8 mouse cellular contexts compared by ENCODE assay signal in genomic region chr10:128892246-128892645, GRCm38 (mm10). TPM values are rescaled to one million over a fixed set of nuclear protein-coding genes. Genes with fewer than 3 reads are reported as not detected.
DNase-seq lines count a peak whose midpoint lies in the region; ATAC-seq lines count a peak whose summit lies in the region.

No protein-coding gene starts in this region.

- H3K9ac ChIP-seq in kidney, embryonic 16.5 days (replicated peaks; ENCODE audit: low read length) = peak overlapping the region; percentile 87
- peak overlapping the region; percentile 70 for H3K9ac ChIP-seq in neural tube, embryonic 12.5 days

- 2% methylated on average over 9 of the region's 9 CpGs for WGBS in kidney, embryonic 16.5 days
- WGBS in embryonic facial prominence, embryonic 10.5 days = 1% methylated on average over 9 of the region's 9 CpGs
- 2% methylated on average over 9 of the region's 9 CpGs for WGBS in neural tube, embryonic 12.5 days

- DNase-seq in kidney, postnatal 4 days = no peak
- peak; percentile 48 for DNase-seq in embryonic facial prominence, embryonic 10.5 days (ENCODE audit: low spot score)
- no peak for DNase-seq in left cerebral cortex, adult 11 months (ENCODE audit: low spot score)
- no peak for DNase-seq in testis, postnatal 10 days (ENCODE audit: low spot score)

- ATAC-seq in kidney, embryonic 16.5 days (ENCODE audit: low FRiP score, low TSS enrichment) = no peak
- ATAC-seq in inflammation-experienced regulatory T-cells, adult 6 months = peak; percentile 23
- ATAC-seq in neural tube, embryonic 12.5 days (ENCODE audit: low FRiP score, low read depth) = peak; percentile 8; the same call in 1 of the 2 replicates
- no peak for ATAC-seq in monocyte, adult 5-6 weeks (replicated peaks; ENCODE audit: insufficient number of reproducible peaks, low FRiP score, low TSS enrichment, poor library complexity, severe bottlenecking)

- H3K4me2 ChIP-seq in kidney, embryonic 16.5 days (replicated peaks; ENCODE audit: low read depth, low read length) = peak overlapping the region; percentile 94
- peak overlapping the region; percentile 88 for H3K4me2 ChIP-seq in neural tube, embryonic 12.5 days (replicated peaks)

- H3K27ac ChIP-seq in kidney, embryonic 16.5 days (ENCODE audit: low read length) = peak overlapping the region; percentile 94
- peak overlapping the region; percentile 93 for H3K27ac ChIP-seq in embryonic facial prominence, embryonic 10.5 days (replicated peaks)
- H3K27ac ChIP-seq in neural tube, embryonic 12.5 days = peak overlapping the region; percentile 96

- no peaks in the 10 kb centered on the region for H3K9me3 ChIP-seq in kidney, embryonic 16.5 days (ENCODE audit: low read length)
- H3K9me3 ChIP-seq in embryonic facial prominence, embryonic 10.5 days = no peaks in the 10 kb centered on the region
- no peaks in the 10 kb centered on the region for H3K9me3 ChIP-seq in neural tube, embryonic 12.5 days

- peaks cover 7% of the 10 kb centered on the region for H3K36me3 ChIP-seq in kidney, embryonic 16.5 days (ENCODE audit: insufficient read depth, low read length)
- H3K36me3 ChIP-seq in embryonic facial prominence, embryonic 10.5 days (replicated peaks) = peaks cover 9% of the 10 kb centered on the region
- 0 out of 2 replicates have a peak, but pooled peaks cover 8% of the 10 kb centered on the region for H3K36me3 ChIP-seq in neural tube, embryonic 12.5 days

- peaks cover 14% of the 10 kb centered on the region for H3K27me3 ChIP-seq in kidney, embryonic 16.5 days (ENCODE audit: insufficient read depth, low read length)
- H3K27me3 ChIP-seq in embryonic facial prominence, embryonic 10.5 days (replicated peaks; ENCODE audit: low read depth, poor library complexity, severe bottlenecking) = peaks cover 43% of the 10 kb centered on the region
- peaks cover 14% of the 10 kb centered on the region for H3K27me3 ChIP-seq in neural tube, embryonic 12.5 days (replicated peaks)

- H3K4me3 ChIP-seq in kidney, embryonic 16.5 days (ENCODE audit: low read length) = peak overlapping the region; percentile 82
- H3K4me3 ChIP-seq in embryonic facial prominence, embryonic 10.5 days = peak overlapping the region; percentile 89
- H3K4me3 ChIP-seq in neural tube, embryonic 12.5 days = peak overlapping the region; percentile 80

- peaks cover 43% of the 10 kb centered on the region for H3K4me1 ChIP-seq in kidney, embryonic 16.5 days (ENCODE audit: insufficient read depth, low read length)
- peaks cover 65% of the 10 kb centered on the region for H3K4me1 ChIP-seq in embryonic facial prominence, embryonic 10.5 days
- H3K4me1 ChIP-seq in neural tube, embryonic 12.5 days = peaks cover 29% of the 10 kb centered on the region

RNA-seq across cellular contexts. Expression of gene Gdf11, which starts 0.7 kb away (rescaled TPM):
- 6.8 and 7.8 TPM in 2 replicates for polyA plus RNA-seq in kidney, embryonic 16.5 days (2015; fragmentation: Nextera tagmentation; extraction: Ambion mirVana)
- 11.8 and 12.0 TPM in 2 replicates for polyA plus RNA-seq in embryonic facial prominence, embryonic 10.5 days (2016; fragmentation: Nextera tagmentation; extraction: Ambion mirVana)
- 1 to 10 TPM; 6.0 to 7.7 (median 7.3) TPM for polyA plus RNA-seq in inflammation-experienced regulatory T-cells, adult 6 months (2017; shearing (Covaris generic))
- polyA plus RNA-seq in neural tube, embryonic 12.5 days (2016; fragmentation: Nextera tagmentation; extraction: Ambion mirVana) = 20.1 and 20.4 TPM in 2 replicates
- 0.57 to 3.8 TPM (median 1.8 TPM) in 3 replicates for total RNA-seq in monocyte, adult 5-6 weeks (2017)

RNA-seq across cellular contexts. Expression of gene Cd63, which starts 8.5 kb away (rescaled TPM):
- polyA plus RNA-seq in kidney, embryonic 16.5 days (2015; fragmentation: Nextera tagmentation; extraction: Ambion mirVana) = 775 and 850 TPM in 2 replicates
- polyA plus RNA-seq in embryonic facial prominence, embryonic 10.5 days (2016; fragmentation: Nextera tagmentation; extraction: Ambion mirVana) = 274 and 319 TPM in 2 replicates
- 1 to 10 TPM in 1 of 3 experiments, under 1 TPM in 1, not detected in 1; 0.58 to 2.0 TPM for polyA plus RNA-seq in inflammation-experienced regulatory T-cells, adult 6 months (2017; shearing (Covaris generic))
- 199 and 208 TPM in 2 replicates for polyA plus RNA-seq in neural tube, embryonic 12.5 days (2016; fragmentation: Nextera tagmentation; extraction: Ambion mirVana)
- 12.1 to 26.5 TPM (median 22.9 TPM) in 3 replicates for total RNA-seq in monocyte, adult 5-6 weeks (2017)

RNA-seq across cellular contexts. Expression of gene Rdh5, which starts 30.4 kb away (rescaled TPM):
- 17.7 and 20.5 TPM in 2 replicates for polyA plus RNA-seq in kidney, embryonic 16.5 days (2015; fragmentation: Nextera tagmentation; extraction: Ambion mirVana)
- polyA plus RNA-seq in embryonic facial prominence, embryonic 10.5 days (2016; fragmentation: Nextera tagmentation; extraction: Ambion mirVana) = 11.2 and 11.9 TPM in 2 replicates
- 10 to 100 TPM in 2 of 3 experiments, 1 to 10 TPM in 1; 5.1 to 12.9 (median 11.9) TPM for polyA plus RNA-seq in inflammation-experienced regulatory T-cells, adult 6 months (2017; shearing (Covaris generic))
- 13.5 and 15.7 TPM in 2 replicates for polyA plus RNA-seq in neural tube, embryonic 12.5 days (2016; fragmentation: Nextera tagmentation; extraction: Ambion mirVana)
- total RNA-seq in monocyte, adult 5-6 weeks (2017) = 1.5 to 7.6 TPM in 2 of 3 replicates, not detected in the other

RNA-seq across cellular contexts. Expression of gene Bloc1s1, which starts 31.6 kb away (rescaled TPM):
- polyA plus RNA-seq in kidney, embryonic 16.5 days (2015; fragmentation: Nextera tagmentation; extraction: Ambion mirVana) = 227 and 234 TPM in 2 replicates
- polyA plus RNA-seq in embryonic facial prominence, embryonic 10.5 days (2016; fragmentation: Nextera tagmentation; extraction: Ambion mirVana) = 185 and 186 TPM in 2 replicates
- polyA plus RNA-seq in inflammation-experienced regulatory T-cells, adult 6 months (2017; shearing (Covaris generic)) = 100 to 1,000 TPM; 196 to 255 (median 212) TPM
- 227 and 233 TPM in 2 replicates for polyA plus RNA-seq in neural tube, embryonic 12.5 days (2016; fragmentation: Nextera tagmentation; extraction: Ambion mirVana)
- 110 to 127 TPM (median 111 TPM) in 3 replicates for total RNA-seq in monocyte, adult 5-6 weeks (2017)

RNA-seq across cellular contexts. Expression of gene Itga7, which starts 41.4 kb away (rescaled TPM):
- polyA plus RNA-seq in kidney, embryonic 16.5 days (2015; fragmentation: Nextera tagmentation; extraction: Ambion mirVana) = 3.9 and 4.0 TPM in 2 replicates
- 1.8 and 2.7 TPM in 2 replicates for polyA plus RNA-seq in embryonic facial prominence, embryonic 10.5 days (2016; fragmentation: Nextera tagmentation; extraction: Ambion mirVana)
- polyA plus RNA-seq in inflammation-experienced regulatory T-cells, adult 6 months (2017; shearing (Covaris generic)) = 1 to 10 TPM; 3.6 to 5.1 (median 4.8) TPM
- 7.9 and 8.3 TPM in 2 replicates for polyA plus RNA-seq in neural tube, embryonic 12.5 days (2016; fragmentation: Nextera tagmentation; extraction: Ambion mirVana)
- total RNA-seq in monocyte, adult 5-6 weeks (2017) = 0.19 to 0.53 TPM in 2 of 3 replicates, not detected in the other

Comparison
In these comparisons a context has a peak if more than half of its experiments do, and no peak if none do; other contexts are left out.
1. ATAC-seq: peak in inflammation-experienced regulatory T-cells, adult 6 months (single experiment) and neural tube, embryonic 12.5 days (single experiment); none in kidney, embryonic 16.5 days (single experiment) and monocyte, adult 5-6 weeks (single experiment).
2. RNA of gene Cd63, which starts 8.5 kb away (polyA plus RNA-seq): 775 to 850 TPM in kidney, embryonic 16.5 days, 274 to 319 TPM in embryonic facial prominence, embryonic 10.5 days and 199 to 208 TPM in neural tube, embryonic 12.5 days; 0.58 to 2.0 TPM in inflammation-experienced regulatory T-cells, adult 6 months; every median in the first group is over 10 times any median in the second.
3. Peak in every context shown above with its lines, with median percentiles within 50 percentile points of each other: H3K27ac ChIP-seq and H3K4me3 ChIP-seq.